Mouse (Mus musculus): ENCODE results near the gene Tfpt. TPM values are rescaled to one million over a fixed set of nuclear protein-coding genes. Genes with fewer than 3 reads are reported as not detected.
A peak's percentile ranks its signal among the peaks of the same experiment; 100 is the strongest.

Tfpt gene
- total and polyA plus RNA-seq, 2 experiments = 4.3 to 5.7 TPM

DNA sequence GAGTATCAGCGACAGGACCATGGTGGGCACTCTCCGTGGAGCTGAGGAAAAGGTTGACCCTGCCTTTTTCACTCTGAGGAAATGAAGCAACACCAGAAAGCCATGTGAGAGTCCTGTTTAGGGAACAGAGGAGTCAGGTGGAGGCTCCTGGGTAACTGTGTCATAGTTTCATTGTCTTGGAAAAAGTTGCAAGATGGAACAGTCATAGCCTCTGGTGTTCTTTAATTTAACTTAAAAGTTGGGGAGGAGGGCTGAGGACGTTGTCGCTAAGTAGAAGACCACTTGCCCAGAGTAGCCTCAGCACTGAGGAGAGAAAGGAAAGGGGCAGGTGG lies 13.7 kb downstream of the Tfpt start, which contains the start of gene Oscar:
TSS of gene Oscar (minus strand) at position 101 of the 332 bp plus-strand sequence.
- WGBS = 85% methylated on average over 4 of the region's 4 CpGs
- H3K27ac ChIP-seq (replicated peaks; ENCODE audit: insufficient read depth, low read depth, low read length) = no peak within 1 kb of the TSS; the same call in 1 of the 2 replicates
- no peak for DNase-seq (ENCODE audit: extremely low read depth, low read depth, low spot score)

GRCm38 (mm10) chr7:3614021-3614420 lies 15.7 kb downstream of the Tfpt start:
- no peak overlapping the region for H3K4me3 ChIP-seq (ENCODE audit: insufficient read depth, low read depth, low read length)

More for the DNA sequence above, 13.7 kb downstream of the Tfpt start, which contains the start of gene Oscar:
- peaks cover 3% of the 10 kb centered on the region; the same call in 1 of the 2 replicates for H3K4me1 ChIP-seq (ENCODE audit: control insufficient read depth, insufficient read depth, low read length)
- H3K27me3 ChIP-seq (ENCODE audit: control insufficient read depth, insufficient read depth, low read length) = no peaks in the 10 kb centered on the region
- no peak within 1 kb of the TSS; the same call in 1 of the 2 replicates for H3K4me3 ChIP-seq (ENCODE audit: insufficient read depth, low read depth, low read length)
- peaks cover 2% of the 10 kb centered on the region; the same call in 1 of the 2 replicates for H3K36me3 ChIP-seq (ENCODE audit: control insufficient read depth, insufficient read depth, low read length)
- no peak within 1 kb of the TSS for H3K9ac ChIP-seq (ENCODE audit: low read depth, low read length)
- peaks cover 3% of the 10 kb centered on the region; the same call in 1 of the 2 replicates for H3K79me2 ChIP-seq (ENCODE audit: control insufficient read depth, insufficient read depth, low read length)
- TF ChIP-seq CTCF (IDR thresholded peaks at IDR 0.05; ENCODE audit: low read depth, low read length) (no peak), POLR2A (IDR thresholded peaks at IDR 0.05; ENCODE audit: extremely low read depth, insufficient read depth, low read length) (no peak)

GRCm38 (mm10) chr7:3611006-3611405 lies 18.7 kb downstream of the Tfpt start:
- H3K36me3 ChIP-seq (ENCODE audit: control insufficient read depth, insufficient read depth, low read length) = no peaks in the 10 kb centered on the region
- TF ChIP-seq POLR2A (IDR thresholded peaks at IDR 0.05; ENCODE audit: extremely low read depth, insufficient read depth, low read length) = no peak
- no peak for TF ChIP-seq CTCF (IDR thresholded peaks at IDR 0.05; ENCODE audit: low read depth, low read length)
- no peak overlapping the region for H3K9ac ChIP-seq (ENCODE audit: low read depth, low read length)
- H3K4me1 ChIP-seq (ENCODE audit: control insufficient read depth, insufficient read depth, low read length) = peaks cover 7% of the 10 kb centered on the region
- 60% methylated on average over 13 of the region's 13 CpGs for WGBS
- no peaks in the 10 kb centered on the region for H3K79me2 ChIP-seq (ENCODE audit: control insufficient read depth, insufficient read depth, low read length)
- no peak overlapping the region for H3K4me3 ChIP-seq (ENCODE audit: insufficient read depth, low read depth, low read length)
- H3K27ac ChIP-seq (replicated peaks; ENCODE audit: insufficient read depth, low read depth, low read length) = no peak overlapping the region
- DNase-seq (ENCODE audit: extremely low read depth, low read depth, low spot score) = peak; percentile 62
- no peaks in the 10 kb centered on the region for H3K27me3 ChIP-seq (ENCODE audit: control insufficient read depth, insufficient read depth, low read length)

More at GRCm38 (mm10) chr7:3614021-3614420, 15.7 kb downstream of the Tfpt start:
- 79% methylated on average over 3 of the region's 3 CpGs for WGBS
- Histone ChIP-seq H3K79me2 (ENCODE audit: control insufficient read depth, insufficient read depth, low read length) (peaks cover 3% of the 10 kb centered on the region; the same call in 1 of the 2 replicates), H3K27me3 (ENCODE audit: control insufficient read depth, insufficient read depth, low read length) (no peaks in the 10 kb centered on the region), H3K9ac (ENCODE audit: low read depth, low read length) (no peak overlapping the region), H3K36me3 (ENCODE audit: control insufficient read depth, insufficient read depth, low read length) (no peaks in the 10 kb centered on the region), H3K27ac (replicated peaks; ENCODE audit: insufficient read depth, low read depth, low read length) (no peak overlapping the region), H3K4me1 (ENCODE audit: control insufficient read depth, insufficient read depth, low read length) (peaks cover 6% of the 10 kb centered on the region)
- no peak for DNase-seq (ENCODE audit: extremely low read depth, low read depth, low spot score)
- TF ChIP-seq POLR2A (IDR thresholded peaks at IDR 0.05; ENCODE audit: extremely low read depth, insufficient read depth, low read length) (no peak), CTCF (IDR thresholded peaks at IDR 0.05; ENCODE audit: low read depth, low read length) (no peak)

DNA sequence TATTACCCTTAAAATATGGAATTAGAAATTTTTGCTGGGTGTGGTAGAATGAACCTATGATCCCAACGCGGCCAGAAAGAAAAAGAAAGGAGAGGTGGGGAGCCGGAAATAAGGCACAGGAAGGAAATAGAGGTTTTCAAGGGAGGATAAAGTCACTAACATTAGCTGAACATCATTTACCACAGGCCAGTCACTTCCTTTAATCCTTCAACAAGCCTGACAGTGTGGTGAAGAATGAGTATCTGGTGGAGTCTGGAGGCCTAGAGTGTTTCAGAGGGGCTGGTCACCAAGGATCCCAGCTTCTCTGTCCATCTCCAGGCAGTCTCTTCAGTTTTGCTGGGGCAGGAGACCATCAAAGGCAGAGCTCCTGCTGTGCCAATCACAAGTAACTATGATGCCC lies 19.3 kb downstream of the Tfpt start:
- DNase-seq (ENCODE audit: extremely low read depth, low read depth, low spot score) = no peak
- Histone ChIP-seq H3K9ac (ENCODE audit: low read depth, low read length) (no peak overlapping the region), H3K36me3 (ENCODE audit: control insufficient read depth, insufficient read depth, low read length) (no peaks in the 10 kb centered on the region), H3K4me1 (ENCODE audit: control insufficient read depth, insufficient read depth, low read length) (peaks cover 7% of the 10 kb centered on the region), H3K4me3 (ENCODE audit: insufficient read depth, low read depth, low read length) (no peak overlapping the region), H3K27me3 (ENCODE audit: control insufficient read depth, insufficient read depth, low read length) (no peaks in the 10 kb centered on the region), H3K27ac (replicated peaks; ENCODE audit: insufficient read depth, low read depth, low read length) (no peak overlapping the region), H3K79me2 (ENCODE audit: control insufficient read depth, insufficient read depth, low read length) (no peaks in the 10 kb centered on the region)
- 85% methylated on average over 3 of the region's 3 CpGs for WGBS
- TF ChIP-seq POLR2A (IDR thresholded peaks at IDR 0.05; ENCODE audit: extremely low read depth, insufficient read depth, low read length) (no peak), CTCF (IDR thresholded peaks at IDR 0.05; ENCODE audit: low read depth, low read length) (no peak)

GRCm38 (mm10) chr7:3609082-3609481 lies 20.6 kb downstream of the Tfpt start:
- Histone ChIP-seq H3K27ac (replicated peaks; ENCODE audit: insufficient read depth, low read depth, low read length) (peak overlapping the region; percentile 73), H3K36me3 (ENCODE audit: control insufficient read depth, insufficient read depth, low read length) (no peaks in the 10 kb centered on the region), H3K27me3 (ENCODE audit: control insufficient read depth, insufficient read depth, low read length) (no peaks in the 10 kb centered on the region), H3K4me1 (ENCODE audit: control insufficient read depth, insufficient read depth, low read length) (peaks cover 7% of the 10 kb centered on the region), H3K9ac (ENCODE audit: low read depth, low read length) (no peak overlapping the region; the same call in 1 of the 2 replicates), H3K4me3 (ENCODE audit: insufficient read depth, low read depth, low read length) (no peak overlapping the region), H3K79me2 (ENCODE audit: control insufficient read depth, insufficient read depth, low read length) (no peaks in the 10 kb centered on the region)
- WGBS = 14% methylated on average over 3 of the region's 3 CpGs
- DNase-seq (ENCODE audit: extremely low read depth, low read depth, low spot score) = peak; percentile 90
- TF ChIP-seq CTCF (IDR thresholded peaks at IDR 0.05; ENCODE audit: low read depth, low read length) (no peak), POLR2A (IDR thresholded peaks at IDR 0.05; ENCODE audit: extremely low read depth, insufficient read depth, low read length) (no peak)

GRCm38 (mm10) chr7:3608668-3609067 lies 21.1 kb downstream of the Tfpt start:
- Histone ChIP-seq H3K4me3 (ENCODE audit: insufficient read depth, low read depth, low read length) (no peak overlapping the region), H3K36me3 (ENCODE audit: control insufficient read depth, insufficient read depth, low read length) (no peaks in the 10 kb centered on the region), H3K9ac (ENCODE audit: low read depth, low read length) (no peak overlapping the region; the same call in 1 of the 2 replicates), H3K4me1 (ENCODE audit: control insufficient read depth, insufficient read depth, low read length) (peaks cover 7% of the 10 kb centered on the region), H3K79me2 (ENCODE audit: control insufficient read depth, insufficient read depth, low read length) (no peaks in the 10 kb centered on the region), H3K27ac (replicated peaks; ENCODE audit: insufficient read depth, low read depth, low read length) (peak overlapping the region; percentile 73), H3K27me3 (ENCODE audit: control insufficient read depth, insufficient read depth, low read length) (no peaks in the 10 kb centered on the region)
- WGBS = 18% methylated on average over 3 of the region's 3 CpGs
- no peak for TF ChIP-seq POLR2A (IDR thresholded peaks at IDR 0.05; ENCODE audit: extremely low read depth, insufficient read depth, low read length)
- no peak for TF ChIP-seq CTCF (IDR thresholded peaks at IDR 0.05; ENCODE audit: low read depth, low read length)
- DNase-seq (ENCODE audit: extremely low read depth, low read depth, low spot score) = peak; percentile 55

Measured in liver, adult 2 months (tissue).